Mouse (Mus musculus) lung, adult 2 months (tissue): ENCODE results near the gene Kctd15. TPM values are rescaled to one million over a fixed set of nuclear protein-coding genes. Genes with fewer than 3 reads are reported as not detected.

ENCODE experiments used
- DNase-seq: peaks from one replicate; pipeline ENCODE4 v3.0.0; 2022
- H3K4me1 ChIP-seq: fragments of 200-500 bp; 2 replicates; pipeline ENCODE4 v1.6.1; 2011; ENCODE audit warnings: low read length; ENCODE audit not compliant: control insufficient read depth, insufficient read depth
- H3K4me3 ChIP-seq: fragments of 200-500 bp; replicated peaks from 2 replicates; pipeline ENCODE3; 2011; ENCODE audit warnings: low read depth, mild to moderate bottlenecking, control low read depth, low read length; ENCODE audit errors: extremely low read depth
- CTCF ChIP-seq: fragments of 200-500 bp; IDR thresholded peaks from 2 replicates; pipeline ENCODE4 v1.5.1; 2011; ENCODE audit warnings: mild to moderate bottlenecking, low read length, control low read depth; ENCODE audit not compliant: insufficient read depth
- POLR2A ChIP-seq: fragments of 200-500 bp; IDR thresholded peaks from 2 replicates; pipeline ENCODE4 v1.6.1; 2011; ENCODE audit warnings: low read depth, mild to moderate bottlenecking, control low read depth, low read length, borderline replicate concordance; ENCODE audit errors: extremely low read depth
- WGBS: fragments of 180-500 bp; shearing (Covaris S2); methylation state at CpG from one replicate; pipeline ENCODE4 v1.1.7; 2018; 5-methylcytosine and 5-hydroxymethylcytosine counted together
- polyA plus RNA-seq: library from polyadenylated mRNA; depleted of rRNA; stranded (reverse); fragments of >200 nt; gene quantifications from 2 replicates; pipeline ENCODE4 v1.2.3, GENCODE M21; 2012

Kctd15 gene
- polyA plus RNA-seq, 1 experiment, result 27.5 TPM

DNA sequence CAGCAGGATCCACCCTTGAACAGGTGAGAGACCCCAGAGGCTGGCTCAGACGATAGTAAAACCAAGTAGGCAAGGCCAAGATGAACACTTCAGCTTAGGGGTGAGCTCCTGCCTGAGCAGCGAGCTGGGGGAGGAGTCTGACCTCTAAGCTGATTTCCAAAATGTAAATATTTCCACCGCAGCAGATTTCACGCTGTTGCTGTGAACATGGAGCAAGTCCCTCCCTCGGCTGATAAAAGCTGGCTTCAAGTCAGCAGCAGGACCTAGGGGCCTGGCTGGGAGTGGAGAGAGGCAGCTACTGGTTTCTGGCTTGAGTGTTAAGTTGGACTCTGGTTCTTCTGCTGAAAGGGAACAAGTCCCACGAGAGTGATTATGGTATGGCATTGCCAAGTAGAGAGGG, 32.5 kb upstream of the Kctd15 start:
- 11% methylated on average over 6 of the region's 6 CpGs for WGBS
- no peaks in the 10 kb centered on the region for H3K4me1 ChIP-seq
- H3K4me3 ChIP-seq, result no peak overlapping the region
- TF ChIP-seq POLR2A, result no peak
- no peak for TF ChIP-seq CTCF
- DNase-seq, result no peak

GRCm38 (mm10) chr7:34685801-34686200, 29.3 kb upstream of the Kctd15 start:
- TF ChIP-seq CTCF, result no peak
- TF ChIP-seq POLR2A, result no peak
- H3K4me3 ChIP-seq, result no peak overlapping the region
- no peaks in the 10 kb centered on the region for H3K4me1 ChIP-seq
- no peak for DNase-seq
- 45% methylated on average over 7 of the region's 7 CpGs for WGBS

DNA sequence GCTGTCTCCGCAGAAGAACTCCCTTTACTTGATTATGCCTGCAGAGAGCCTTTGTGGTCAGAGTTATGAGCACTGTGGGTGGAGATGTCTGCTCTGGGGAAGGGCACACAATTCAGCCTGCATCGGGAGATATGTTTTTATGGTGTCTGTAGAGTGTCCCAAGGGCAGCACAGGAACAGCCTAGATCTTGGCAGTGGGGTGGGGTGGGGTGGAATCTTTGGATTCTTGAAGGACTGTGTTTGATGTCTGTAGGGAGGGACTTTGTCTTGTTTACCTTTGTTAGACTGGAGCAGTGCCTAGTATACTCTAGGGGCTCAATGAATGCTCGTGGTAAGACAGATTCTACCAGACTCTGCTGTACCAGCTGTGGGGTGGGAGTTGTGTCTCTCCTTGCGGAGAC, 28.6 kb upstream of the Kctd15 start:
- DNase-seq, result no peak
- WGBS, result 49% methylated on average over 4 of the region's 4 CpGs
- Histone ChIP-seq H3K4me1 (no peaks in the 10 kb centered on the region), H3K4me3 (no peak overlapping the region)
- TF ChIP-seq CTCF, result no peak
- no peak for TF ChIP-seq POLR2A

DNA sequence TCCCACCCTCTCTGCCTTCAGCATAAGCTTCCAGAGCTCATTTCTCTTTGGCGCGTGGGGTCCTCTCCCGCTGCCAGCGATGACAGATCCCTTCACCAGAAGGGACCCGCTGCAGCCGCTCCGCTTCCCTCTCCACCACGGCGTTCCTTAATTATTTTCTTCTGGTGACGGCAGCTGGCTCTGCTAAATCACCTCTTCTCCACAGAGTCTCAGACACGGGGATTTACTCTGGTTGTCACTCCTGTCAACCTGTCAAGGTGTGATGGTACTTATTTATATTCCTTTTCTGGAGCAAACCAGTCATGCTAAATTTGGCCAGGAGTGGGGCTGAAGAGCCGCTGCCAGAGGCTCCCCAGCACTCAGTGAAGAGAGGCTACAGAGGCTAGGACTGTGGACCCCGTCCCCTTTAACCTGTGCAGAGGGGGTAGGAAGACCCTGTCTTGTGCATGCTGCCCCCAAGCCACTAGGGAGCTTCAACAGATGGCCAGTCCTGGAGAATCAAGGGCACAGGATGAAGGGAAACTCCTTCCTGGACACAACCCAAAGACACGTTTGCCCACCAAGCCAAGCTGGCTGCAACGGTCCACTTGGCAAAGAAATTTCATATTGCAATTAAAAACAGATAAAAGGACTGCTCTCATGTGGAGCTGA, 24.4 kb upstream of the Kctd15 start:
- no peak overlapping the region for H3K4me3 ChIP-seq
- no peak for DNase-seq
- no peak for TF ChIP-seq CTCF
- TF ChIP-seq POLR2A, result no peak
- 36% methylated on average over 15 of the region's 15 CpGs for WGBS
- H3K4me1 ChIP-seq, result 0 out of 2 replicates have a peak, but pooled peaks cover 2% of the 10 kb centered on the region

DNA sequence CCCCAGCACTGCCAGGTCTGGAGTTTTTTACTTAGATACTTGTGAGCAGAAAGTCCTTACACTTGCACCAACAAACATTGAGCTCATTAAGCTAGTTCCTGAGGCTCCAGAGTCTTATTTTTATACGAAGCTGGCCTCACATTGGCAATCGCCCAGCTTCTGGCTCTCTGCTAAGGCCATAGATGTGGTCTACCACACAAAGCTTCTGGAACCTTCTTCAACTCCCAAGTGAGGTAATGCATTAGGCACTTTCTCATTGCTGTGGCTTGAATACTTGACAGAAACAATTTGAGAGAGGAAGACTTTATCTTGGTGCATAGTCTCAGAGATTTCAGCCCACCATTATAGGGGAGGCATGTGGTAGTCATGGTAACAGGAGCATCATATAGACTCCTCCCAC, 23.4 kb upstream of the Kctd15 start:
- 0 out of 2 replicates have a peak, but pooled peaks cover 2% of the 10 kb centered on the region for H3K4me1 ChIP-seq
- no peak for TF ChIP-seq POLR2A
- 50% methylated on average over 2 of the region's 2 CpGs for WGBS
- no peak for DNase-seq
- no peak overlapping the region for H3K4me3 ChIP-seq

DNA sequence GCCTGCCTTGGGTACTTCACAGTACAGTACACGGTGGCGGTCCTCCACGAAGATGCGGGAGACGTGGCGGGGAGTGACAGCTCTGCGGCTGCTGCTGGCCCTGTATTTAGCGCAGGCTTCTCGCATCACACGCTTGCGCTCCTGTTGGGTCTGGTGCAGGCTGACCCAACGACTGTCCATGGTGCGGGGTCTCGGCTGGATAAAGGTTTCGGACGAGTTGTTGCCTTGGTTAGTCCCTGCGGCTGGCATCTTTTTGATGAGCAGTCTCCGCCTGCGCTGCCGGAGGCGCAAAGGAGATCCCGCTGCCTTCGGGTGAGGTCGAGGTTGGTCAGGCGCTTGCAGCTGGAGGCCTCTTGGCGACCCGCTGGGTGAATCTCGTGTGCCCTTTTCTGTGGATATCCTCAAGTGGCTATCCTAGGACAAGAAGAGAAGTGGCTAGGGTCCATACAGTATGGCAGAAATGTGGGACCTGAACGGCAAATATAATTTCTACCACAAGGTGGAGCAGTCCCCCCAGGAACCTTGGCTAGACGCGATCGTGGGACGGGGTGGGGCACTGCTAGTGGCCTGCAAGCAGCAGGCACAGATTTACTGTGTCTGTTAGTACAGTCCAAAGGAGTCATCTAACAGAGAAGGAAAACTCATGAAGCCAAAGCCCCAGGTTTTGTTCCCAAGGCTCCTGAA, 19.4 kb upstream of the Kctd15 start:
- peak; percentile 76 for TF ChIP-seq CTCF
- no peak for TF ChIP-seq POLR2A
- H3K4me1 ChIP-seq, result 0 out of 2 replicates have a peak, but pooled peaks cover 2% of the 10 kb centered on the region
- 16% methylated on average over 33 of the region's 33 CpGs for WGBS
- peak; percentile 65 for DNase-seq
- no peak overlapping the region for H3K4me3 ChIP-seq

DNA sequence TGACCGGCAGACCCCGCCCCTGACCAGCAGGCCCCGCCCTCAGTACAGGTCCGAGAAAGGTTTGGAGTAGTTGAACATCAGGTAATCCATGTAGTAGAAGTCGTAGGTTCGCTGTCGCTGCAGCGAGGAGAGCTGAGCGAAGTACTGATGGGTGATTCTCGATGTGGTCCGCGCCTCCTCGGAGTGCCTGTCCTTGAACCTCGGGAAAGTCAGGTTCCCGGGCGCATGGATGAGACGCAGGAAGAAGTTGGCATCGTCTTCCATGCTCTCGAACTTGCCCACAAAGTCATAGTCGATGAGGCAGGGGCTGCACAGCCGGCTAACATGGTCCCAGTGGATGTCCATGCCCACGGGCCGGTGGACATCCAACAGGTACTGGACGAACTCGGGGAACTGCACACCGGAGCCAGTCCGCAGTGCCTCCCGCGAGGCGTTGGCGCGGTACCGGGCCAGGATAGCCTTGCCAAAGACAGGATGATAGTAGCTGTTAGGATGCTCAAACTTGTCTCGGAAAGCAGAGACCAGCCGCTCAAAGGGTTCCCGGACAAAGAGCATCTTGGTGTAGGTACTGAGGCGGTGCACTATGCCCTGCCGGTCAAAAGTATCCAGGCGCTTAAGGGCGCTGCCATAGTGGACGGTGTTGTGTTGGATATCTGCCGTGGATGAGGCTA, 18.7 kb upstream of the Kctd15 start:
- Histone ChIP-seq H3K4me1 (0 out of 2 replicates have a peak, but pooled peaks cover 2% of the 10 kb centered on the region), H3K4me3 (no peak overlapping the region)
- 24% methylated on average over 42 of the region's 42 CpGs for WGBS
- TF ChIP-seq CTCF, result no peak
- TF ChIP-seq POLR2A, result no peak
- no peak for DNase-seq

GRCm38 (mm10) chr7:34672916-34673315, 16.4 kb upstream of the Kctd15 start:
- H3K4me3 ChIP-seq, result no peak overlapping the region
- 0 out of 2 replicates have a peak, but pooled peaks cover 2% of the 10 kb centered on the region for H3K4me1 ChIP-seq
- 76% methylated on average over 4 of the region's 4 CpGs for WGBS
- no peak for DNase-seq
- TF ChIP-seq CTCF, result no peak
- no peak for TF ChIP-seq POLR2A

DNA sequence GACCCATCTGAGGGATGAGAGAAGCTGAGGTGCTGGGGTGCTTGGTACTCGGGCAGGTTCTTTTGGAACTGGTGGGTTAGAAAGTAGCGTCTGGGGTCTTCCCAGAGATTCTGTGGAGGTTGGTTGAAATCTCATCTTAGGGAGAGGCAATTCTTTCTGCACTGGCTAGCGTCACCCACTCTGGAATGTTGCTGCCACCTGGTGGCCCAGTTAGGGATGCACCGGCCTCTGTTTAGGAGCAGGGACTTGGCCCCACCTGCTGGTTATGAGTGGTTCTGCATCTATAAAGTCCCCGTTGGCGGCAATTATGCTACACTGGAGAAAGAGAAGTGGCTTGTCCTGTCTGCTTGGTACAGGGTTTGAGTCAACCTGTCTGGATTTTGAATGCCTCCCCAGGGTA, 15.4 kb upstream of the Kctd15 start:
- TF ChIP-seq POLR2A (no peak), CTCF (peak; percentile 100)
- DNase-seq, result peak; percentile 85
- no peak overlapping the region for H3K4me3 ChIP-seq
- 0 out of 2 replicates have a peak, but pooled peaks cover 2% of the 10 kb centered on the region for H3K4me1 ChIP-seq
- WGBS, result 2% methylated on average over 6 of the region's 6 CpGs
